Mouse (Mus musculus): ENCODE data around the gene Mbtd1.

Mbtd1 gene

DNA sequence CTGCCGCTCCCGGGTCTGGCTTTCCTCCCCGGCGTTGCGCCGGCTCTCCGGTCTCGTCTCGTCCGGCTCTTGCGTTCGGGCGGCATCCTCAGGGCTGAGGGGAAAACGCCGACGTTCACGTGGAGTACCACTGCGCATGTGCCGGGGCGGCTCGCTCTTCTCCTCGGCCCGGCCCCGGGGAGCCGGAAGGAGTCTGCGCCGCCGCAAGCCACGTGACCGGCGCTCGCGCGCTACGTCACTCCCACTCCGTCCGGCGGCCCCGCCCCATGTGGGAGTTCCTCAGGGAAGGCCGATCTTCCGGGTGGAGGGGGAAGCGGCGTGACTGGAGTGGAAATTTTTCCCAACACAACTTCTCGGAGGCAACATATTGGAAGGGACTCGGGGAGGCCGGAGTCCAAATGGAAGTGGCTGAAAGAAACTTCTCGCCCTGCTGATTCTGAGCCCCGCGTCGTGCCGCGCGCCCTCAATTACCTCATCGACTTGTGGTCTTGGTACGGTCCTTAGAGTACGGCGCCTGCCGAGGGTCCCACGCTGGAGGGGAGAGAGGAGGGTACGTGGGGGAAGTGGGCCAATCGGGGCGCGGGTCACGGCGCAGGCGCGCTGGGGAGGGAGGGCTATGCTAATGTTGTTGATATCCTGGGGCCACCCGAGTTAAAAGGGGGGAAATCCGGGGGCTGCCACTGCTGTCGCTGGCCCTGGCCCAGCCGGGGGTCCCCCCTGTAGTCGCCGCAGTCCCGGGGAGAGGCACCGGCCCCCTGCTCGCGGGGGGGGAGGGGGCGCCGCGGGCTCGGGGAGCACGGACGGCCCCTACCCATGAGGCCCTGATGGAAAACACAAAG is at the start of gene Mbtd1, which contains the start of gene Utp18:
Mbtd1 (plus strand) TSS at position 281 of the 839 bp plus-strand sequence.
Utp18 (minus strand) TSS at position 195 of the 839 bp plus-strand sequence.
- CTCF ChIA-PET, result interaction anchor here (0.5 kb wide), 1 partner anchor 36 kb away, joined by 3 read pairs; no protein-coding TSS in a partner anchor

DNA sequence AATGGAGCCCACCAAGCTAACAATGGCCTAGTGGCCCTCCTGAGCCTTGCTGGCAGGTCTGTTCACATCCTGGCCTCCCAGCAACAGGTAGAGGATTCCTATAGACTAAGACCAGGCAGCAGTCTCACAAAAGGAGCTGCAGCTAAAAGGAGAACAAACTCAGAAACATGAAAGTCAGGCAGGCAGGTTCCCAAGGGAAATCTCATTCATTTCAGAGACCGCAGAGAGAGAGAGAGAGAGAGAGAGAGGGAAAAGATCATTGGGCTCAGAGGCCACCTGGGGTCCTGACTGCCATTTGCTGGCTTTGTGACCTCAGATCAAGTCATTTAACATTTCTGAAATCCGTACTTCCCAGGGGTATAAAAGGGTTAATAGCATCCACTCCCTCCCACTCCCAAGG is 38.3 kb upstream of the Mbtd1 start:
- CTCF ChIA-PET, result no interaction called here

DNA sequence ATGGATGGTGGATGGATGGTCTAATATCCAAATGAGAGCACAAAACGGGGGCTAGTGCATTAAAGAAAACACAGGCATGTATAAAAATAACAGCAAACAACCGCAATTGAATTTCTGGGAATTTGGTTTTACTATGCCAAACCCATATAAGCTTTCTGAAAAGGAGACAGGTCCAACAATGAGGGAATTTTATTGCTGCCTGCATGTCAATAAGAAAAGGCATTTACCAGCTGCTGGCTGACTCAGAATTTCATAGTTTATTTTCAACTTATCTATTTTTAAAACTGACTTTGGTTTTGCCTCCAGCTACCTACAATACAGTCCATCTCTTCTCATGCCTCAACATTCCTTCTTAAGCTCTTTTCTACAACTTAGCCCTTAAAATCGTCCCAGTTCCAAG is 33.1 kb upstream of the Mbtd1 start:
- CTCF ChIA-PET, result no interaction called here

DNA sequence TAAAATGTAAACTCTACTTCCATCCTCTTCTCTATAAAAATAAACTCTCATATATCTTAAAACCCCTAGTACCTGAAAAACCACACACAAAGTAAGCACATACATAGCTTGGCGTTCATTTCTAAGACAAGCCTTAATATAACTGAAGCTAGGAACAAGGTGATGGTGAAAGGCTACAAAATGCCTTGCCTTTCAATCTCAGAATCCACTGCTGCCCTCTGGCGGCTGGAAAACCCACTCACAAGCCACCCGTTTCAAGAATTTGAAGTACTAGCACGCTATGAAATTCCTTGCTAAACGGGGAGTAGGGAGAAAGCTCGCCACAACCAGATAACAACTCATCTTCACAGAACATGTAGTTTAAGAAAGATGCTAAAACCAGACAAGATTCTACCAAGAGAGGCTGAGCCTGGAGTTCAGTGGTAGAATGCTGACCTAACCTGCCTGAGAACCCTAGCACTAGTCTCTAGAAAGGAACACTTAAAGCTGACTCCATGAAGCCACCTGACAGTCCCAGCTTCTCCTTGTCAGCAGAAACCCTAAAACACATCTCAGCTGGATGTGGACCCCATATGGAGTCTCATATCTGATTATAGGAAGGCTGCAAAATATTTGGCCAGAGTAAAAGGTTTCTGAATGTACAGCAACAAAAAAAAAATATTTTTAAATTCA is 29.2 kb upstream of the Mbtd1 start:
- CTCF ChIA-PET, result interaction anchor here (0.8 kb wide), 1 partner anchor 630 kb away, joined by 3 read pairs; no protein-coding TSS in a partner anchor

DNA sequence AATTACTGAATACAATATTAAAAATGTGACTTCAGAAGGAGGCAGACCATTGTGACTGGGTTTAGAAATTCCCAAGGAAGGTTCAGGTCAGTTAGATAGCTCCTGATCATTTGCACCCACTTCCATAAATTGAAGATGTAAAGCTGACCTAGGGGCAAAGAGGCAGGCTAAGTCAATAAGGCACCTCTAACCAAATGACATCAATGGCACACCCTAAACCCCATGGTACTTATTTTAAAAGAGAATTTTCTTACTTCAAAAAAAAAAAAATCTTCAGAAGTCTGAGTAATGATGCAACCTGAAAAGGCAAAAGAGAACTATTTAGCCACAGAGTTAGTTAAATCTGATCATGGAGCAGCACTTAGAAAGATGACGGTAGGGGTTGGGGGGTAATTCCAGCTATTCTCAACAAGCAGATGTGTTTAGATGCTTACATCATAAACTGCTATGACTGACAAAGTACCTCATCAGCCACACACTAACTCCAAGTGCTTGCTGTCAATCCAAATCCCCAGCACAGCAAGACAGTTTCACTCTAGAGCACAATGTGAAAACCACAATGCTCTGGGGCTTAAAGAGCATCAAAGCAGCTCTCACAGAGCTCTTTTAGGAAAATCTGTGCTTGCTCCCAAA is 25.0 kb upstream of the Mbtd1 start:
- CTCF ChIA-PET, result no interaction called here

DNA sequence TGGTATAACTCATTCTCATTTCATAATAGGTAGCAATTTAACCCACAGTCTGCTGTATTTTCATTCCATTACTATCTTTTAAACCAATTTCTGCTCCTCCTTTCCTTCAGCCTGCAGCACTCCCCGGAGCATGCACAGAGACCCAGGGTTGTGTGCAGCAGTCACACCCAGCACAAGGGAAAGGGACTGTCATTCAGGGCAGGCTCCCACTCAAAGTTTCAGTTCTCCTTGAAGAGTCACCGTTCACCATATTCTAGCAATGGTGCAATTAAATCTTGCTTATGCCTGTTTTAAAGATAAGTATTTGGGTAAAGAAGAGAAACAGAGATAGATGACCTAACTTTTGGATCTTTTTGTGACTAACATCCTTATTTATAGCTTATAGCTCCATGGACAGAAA is 24.5 kb upstream of the Mbtd1 start:
- CTCF ChIA-PET, result no interaction called here

DNA sequence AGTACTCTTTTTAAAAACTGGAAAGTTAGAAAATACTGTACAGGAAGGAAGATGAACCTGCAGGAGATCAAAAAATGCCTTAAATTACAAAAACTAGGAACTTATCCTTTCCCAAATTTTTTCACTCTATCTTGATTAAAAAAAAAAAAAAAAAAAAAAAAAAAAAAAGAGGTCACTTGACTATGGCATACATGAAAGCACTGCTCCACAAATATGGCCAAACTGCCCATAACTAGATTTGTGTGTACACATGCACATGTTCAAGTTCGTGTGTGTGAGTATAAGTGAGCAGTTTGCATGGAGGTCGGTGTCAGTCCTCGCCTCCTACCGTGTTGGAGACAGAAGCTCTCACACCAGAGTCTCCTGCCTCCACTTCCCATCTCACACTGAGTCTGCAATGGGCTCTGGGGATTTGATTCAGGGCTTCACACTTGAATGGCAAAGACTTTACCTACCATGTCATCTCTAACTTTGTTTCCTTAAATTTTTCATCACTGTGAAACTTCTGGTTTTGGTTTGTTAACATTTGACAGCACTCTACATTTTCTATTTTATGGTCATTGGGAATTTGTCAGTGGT is 23.5 kb upstream of the Mbtd1 start:
- CTCF ChIA-PET, result interaction anchor here (0.7 kb wide), 1 partner anchor 471 kb away, joined by 24 read pairs; no protein-coding TSS in a partner anchor

DNA sequence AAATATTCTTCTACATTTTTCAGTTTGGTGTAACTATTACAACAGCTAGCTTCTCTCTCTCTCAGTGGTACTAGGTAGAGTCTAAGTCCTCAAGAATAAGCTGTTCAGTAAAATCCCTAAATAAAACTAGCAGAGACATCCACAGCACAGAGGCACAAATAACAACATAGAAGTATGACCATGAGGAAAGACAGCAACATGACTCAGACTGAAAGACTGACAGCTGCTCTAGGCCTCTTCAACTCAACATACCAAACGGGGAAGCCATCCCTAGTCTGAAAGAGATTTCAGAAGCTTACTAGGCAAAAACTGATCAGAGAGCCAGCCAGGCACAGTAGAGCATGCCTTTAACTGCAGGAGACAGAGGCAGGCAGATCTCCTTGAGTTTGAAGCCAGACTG is 23.0 kb upstream of the Mbtd1 start:
- CTCF ChIA-PET, result interaction anchor here (0.7 kb wide), 1 partner anchor 471 kb away, joined by 24 read pairs; no protein-coding TSS in a partner anchor

DNA sequence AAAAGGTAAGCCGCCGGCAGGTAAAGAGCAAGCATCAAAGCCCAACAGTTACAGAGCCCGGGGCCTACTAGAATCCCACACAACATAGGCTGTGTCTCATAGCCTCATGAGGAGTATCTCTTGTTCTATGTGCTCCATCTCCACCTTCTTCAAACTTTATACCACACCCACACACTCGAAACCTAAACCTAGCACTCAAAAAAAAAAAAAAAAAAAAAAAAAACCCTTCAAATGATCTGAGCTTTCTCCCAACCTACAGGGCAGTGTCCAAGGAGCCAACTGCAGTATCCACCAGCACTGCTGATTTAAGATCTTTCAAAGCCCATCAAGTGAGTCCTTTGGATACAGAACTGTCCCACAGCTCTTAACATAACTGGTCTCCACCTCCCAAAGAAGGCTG is 1.6 kb upstream of the Mbtd1 start:
- CTCF ChIA-PET, result no interaction called here

DNA sequence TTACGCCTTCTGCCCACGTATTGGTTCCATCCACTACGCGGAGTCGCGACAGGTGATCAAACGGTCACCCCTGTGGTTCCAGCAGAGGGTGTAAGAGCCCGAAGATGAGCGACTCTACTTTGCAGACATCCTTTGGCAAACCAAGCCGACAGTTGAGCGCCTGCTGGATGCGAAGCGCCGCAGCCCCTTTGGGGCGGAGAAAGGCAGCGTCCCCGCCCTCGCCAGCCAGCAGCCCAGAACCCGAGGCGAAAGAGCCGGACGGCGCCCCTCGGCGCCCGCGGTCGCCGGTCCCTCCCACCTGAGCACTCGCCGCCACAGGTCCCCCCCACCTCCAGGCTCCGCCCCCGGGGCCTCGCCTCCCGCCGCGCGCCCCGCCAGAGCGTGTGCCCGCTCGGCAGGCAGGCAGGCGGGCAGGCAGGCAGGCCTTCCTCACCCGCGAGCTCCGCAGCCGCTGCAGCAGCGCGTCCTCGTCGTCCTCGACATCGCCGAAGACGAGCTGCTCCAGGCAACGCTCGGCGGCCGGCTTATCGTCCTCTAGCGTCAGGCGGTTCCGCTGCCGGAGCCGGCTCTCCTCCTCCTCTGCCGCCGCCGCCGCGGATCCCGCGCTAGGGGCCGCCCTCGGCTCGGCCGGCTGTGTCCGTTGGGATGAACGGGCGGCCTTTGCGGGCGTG is 616 bp upstream of the Mbtd1 start:
- CTCF ChIA-PET, result no interaction called here

DNA sequence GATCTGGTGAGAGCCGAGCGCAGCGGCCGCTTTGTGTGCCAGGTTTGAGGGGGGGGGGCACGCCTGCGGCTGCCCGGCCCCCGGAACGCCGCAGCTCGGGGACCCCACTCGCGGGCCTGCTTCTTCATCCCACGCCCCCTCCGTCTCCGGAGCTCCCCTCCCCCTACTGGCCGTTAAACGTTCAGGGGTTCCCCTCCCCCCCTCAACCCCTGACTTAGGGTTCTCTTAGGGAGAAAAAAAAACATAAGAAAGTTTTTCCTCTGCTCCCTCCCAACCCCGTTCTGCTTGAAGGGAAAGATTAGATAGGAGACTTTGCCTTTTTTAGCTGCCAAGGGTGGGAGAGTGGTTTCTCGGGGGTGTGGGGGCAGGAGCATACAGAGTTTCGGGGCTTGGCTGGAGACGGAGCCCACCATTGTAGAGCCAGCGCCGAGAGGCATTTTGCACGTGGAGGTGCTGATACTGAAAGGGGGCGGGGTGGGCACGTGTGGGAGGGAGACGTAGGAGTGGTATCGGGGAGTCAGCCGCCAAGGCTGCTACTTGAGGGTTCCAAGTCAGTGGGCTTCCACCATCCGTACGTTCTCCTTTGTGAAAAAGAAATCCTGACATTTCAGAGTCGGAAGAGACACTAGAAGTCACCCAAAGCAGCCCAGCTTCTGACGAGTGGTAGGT is 893 bp downstream of the Mbtd1 start:
- CTCF ChIA-PET, result interaction anchor here (0.5 kb wide), 1 partner anchor 37 kb away, joined by 3 read pairs; no protein-coding TSS in a partner anchor

DNA sequence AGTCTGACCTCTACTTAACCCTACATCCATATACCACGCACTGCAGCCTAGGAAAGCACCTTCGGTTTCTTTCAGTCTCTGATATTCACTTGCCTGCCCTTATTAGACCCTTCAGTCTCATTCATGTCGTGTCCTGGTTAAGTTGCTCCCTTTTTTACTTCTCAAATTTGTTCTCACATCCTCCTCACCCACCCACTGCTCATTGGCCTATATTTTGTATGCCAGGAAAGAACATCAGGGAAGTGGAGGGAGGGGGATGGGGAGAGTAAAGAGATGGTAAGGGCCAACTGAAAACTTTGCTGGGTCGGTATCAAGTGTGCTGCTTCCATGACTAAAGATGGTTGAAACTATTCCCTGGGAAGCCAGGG is 1.4 kb downstream of the Mbtd1 start:
- CTCF ChIA-PET, result no interaction called here

DNA sequence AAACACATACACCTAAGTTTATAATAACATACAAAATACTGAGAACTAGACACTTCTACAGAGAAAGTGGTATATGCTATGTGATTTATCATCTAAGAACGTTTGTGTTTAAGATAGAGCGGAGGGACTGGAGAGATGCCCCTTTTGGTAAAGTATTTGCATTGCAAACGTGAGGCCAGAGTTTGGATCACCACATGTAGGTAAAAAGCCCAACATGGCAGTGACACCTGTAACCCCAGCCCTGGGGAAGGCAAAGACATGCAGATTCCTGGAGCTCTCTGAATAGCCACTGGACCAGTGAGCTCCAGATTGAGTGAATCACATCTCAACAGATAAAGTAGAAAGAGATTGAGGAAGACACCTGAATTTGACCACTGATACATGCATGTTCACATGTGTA is 12.1 kb downstream of the Mbtd1 start:
- CTCF ChIA-PET, result no interaction called here

DNA sequence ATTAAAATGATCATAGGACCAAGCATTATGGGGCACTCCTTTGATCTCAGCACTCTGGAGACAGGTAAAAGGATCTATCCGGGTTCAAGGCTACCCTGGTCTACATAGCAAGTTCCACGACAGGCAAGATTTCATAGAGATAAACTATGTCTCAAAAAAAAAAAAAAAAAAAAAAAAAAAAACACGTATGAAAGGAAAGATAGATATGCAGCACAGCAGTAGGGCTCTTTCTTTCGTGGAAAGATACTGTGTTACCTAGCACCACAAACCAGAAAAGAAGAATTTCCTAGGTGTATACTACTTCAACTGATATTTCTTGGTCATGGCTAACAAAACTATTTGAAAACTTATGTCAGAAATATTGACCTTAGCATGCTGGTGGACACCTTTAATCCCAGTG is 21.2 kb downstream of the Mbtd1 start:
- CTCF ChIA-PET, result no interaction called here

DNA sequence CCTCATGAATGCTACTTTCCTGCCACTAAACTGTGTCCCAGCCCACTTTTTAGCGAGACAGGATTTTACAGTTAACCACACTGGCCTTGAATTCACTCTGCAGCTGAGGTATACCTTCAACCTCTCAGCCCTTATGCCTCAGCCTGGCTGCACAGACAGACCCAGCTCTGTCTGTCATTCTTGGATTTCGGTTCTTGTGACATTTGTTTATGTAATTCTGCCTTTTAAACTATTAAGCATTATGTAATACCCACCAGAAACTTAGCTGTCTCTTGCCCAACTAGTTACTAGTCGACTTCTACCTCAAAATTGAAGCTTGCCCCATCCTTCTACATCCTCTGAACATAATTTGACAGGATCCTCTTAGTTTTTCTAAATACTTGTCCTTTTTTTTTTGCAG is 22.2 kb downstream of the Mbtd1 start:
- CTCF ChIA-PET, result no interaction called here

DNA sequence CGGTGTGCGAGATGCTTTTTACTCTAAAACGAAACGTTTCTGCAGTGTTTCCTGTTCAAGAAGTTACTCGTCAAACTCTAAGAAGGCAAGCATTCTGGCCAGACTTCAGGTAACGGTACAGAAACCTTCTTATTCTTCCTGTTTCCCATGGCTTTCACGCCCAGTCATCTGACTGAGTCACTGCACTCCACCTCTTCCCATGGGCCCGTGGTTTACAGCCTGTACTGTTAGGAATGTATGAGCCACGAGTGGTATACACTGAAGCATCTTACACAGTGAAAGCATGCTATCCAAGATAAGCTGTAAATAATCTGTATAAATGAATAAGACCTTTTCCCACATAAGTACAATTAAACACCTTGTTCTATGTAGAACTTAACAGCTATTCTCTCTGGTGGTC is 23.2 kb downstream of the Mbtd1 start:
- CTCF ChIA-PET, result no interaction called here

DNA sequence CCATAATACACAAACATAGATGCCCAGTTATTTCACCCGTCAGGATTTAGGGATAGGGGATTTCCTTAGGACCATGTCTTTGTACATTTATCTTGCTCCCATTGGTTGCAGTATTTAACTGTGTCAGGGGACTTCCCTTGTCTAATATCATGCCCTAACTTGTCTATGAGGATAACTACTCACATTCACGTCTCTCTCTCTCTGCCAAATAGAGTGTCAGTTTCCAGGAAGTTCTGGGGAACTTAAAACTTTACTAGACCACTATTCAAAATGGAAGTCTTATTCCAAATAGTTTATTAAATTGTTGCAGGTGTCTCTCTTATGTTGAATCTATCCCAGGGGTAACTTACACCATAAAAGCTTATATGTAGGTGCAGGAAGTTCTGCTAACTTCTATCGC is 26.0 kb downstream of the Mbtd1 start:
- CTCF ChIA-PET, result interaction anchor here (0.5 kb wide), 1 partner anchor 394 kb away, joined by 3 read pairs; no protein-coding TSS in a partner anchor

DNA sequence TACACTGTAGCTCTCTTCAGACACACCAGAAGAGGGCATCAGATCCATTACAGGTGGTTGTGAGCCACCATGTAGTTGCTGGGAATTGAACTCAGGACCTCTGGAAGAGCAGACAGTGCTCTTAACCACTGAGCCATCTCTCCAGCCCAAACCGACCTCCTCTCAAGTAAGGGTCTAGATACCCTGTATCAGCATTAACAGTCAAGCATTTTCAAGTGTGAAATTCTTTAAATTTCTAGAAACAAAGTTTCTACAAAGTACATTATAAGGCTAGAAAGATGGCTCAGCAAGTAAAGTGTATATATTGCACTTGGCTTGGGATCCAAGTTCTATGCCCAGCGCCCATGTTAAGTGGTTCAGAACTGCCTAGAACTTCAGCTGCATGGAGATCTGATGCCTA is 29.4 kb downstream of the Mbtd1 start:
- CTCF ChIA-PET, result interaction anchor here (0.6 to 0.7 kb wide), 2 partner anchors 19 to 173 kb away, joined by 7 to 8 read pairs; no protein-coding TSS in a partner anchor

DNA sequence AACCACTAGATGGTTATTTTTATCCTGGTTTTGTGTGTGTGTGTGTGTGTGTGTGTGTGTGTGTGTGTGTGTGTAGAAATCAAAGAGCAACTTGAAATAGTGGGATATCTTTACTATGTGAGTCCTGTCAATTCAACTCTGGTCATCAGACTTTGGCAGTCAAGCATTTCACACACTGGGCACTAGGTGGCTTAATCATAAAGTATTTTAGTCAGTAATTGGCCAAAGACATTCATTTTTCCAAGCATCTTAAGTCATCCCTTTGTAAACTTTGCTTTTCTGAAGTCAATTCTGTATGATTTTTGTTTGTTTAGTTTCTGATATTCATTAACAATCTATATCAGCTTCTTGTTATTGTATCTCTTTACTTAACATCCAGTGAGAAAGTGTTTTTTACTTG is 43.5 kb downstream of the Mbtd1 start:
- CTCF ChIA-PET, result interaction anchor here (1.0 kb wide), 1 partner anchor 15 kb away, joined by 4 read pairs; no protein-coding TSS in a partner anchor

DNA sequence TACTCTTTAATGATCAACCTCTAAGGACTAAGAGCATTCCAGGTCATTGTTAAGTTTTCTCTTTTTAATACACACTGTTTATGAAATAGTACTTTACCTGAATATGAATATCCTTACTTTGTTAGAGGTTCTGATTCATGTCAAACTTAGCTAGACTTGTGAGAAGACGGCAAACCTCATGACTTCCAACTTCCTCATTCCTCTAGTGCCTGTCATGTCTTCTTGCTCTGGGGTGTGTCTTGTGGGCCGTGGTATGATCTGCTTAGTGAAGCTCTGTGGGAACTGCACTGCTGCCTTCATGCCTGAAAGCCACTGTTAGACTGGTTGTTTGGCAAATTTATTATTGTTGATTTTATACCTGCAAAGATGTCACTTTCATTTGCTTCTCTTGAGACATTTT is 55.3 kb downstream of the Mbtd1 start:
- CTCF ChIA-PET, result no interaction called here

DNA sequence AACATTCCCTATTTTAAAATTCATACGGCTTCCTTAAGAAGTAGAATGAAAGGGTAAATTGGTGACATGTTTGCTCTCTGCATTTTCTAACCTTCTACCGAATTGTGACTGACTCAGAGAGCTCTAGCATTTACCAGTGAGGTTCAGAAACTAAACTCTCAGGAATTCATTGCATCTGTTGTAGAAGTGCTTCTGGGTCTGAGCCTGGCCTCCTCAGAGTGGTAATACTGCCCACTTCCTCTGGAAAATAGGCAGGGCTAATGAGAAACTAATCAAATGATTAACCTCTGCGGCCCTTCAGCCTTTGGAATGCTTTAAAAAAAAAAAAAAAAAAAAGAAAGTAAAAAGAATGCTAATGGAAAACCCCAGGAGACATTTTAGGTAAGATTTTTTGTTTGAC is 59.3 kb downstream of the Mbtd1 start:
- CTCF ChIA-PET, result no interaction called here

Measured in spleen, embryonic (tissue).